Mouse (Mus musculus): ENCODE data around the gene Cdk19.

Gene Cdk19

GRCm38 (mm10) chr10:40444586-40444985 is 105.2 kb downstream of the Cdk19 start:
- no peak for DNase-seq

GRCm38 (mm10) chr10:40446088-40446604 is 106.8 kb downstream of the Cdk19 start:
- DNase-seq, result no peak

GRCm38 (mm10) chr10:40446630-40447029 is 107.3 kb downstream of the Cdk19 start:
- no peak for DNase-seq

GRCm38 (mm10) chr10:40447295-40447694 is 107.9 kb downstream of the Cdk19 start:
- no peak for DNase-seq

- DNase-seq, result no peak
Measured at GRCm38 (mm10) chr10:40447921-40448320, 108.6 kb downstream of the Cdk19 start.

GRCm38 (mm10) chr10:40448444-40448843 is 109.1 kb downstream of the Cdk19 start:
- DNase-seq, result no peak

GRCm38 (mm10) chr10:40449571-40449970 is 110.2 kb downstream of the Cdk19 start:
- no peak for DNase-seq

- no peak for DNase-seq
Measured at GRCm38 (mm10) chr10:40450171-40450570, 110.8 kb downstream of the Cdk19 start.

GRCm38 (mm10) chr10:40457116-40457515 is 117.8 kb downstream of the Cdk19 start:
- no peak for DNase-seq

GRCm38 (mm10) chr10:40459141-40459540 is 119.8 kb downstream of the Cdk19 start:
- DNase-seq, result no peak

- no peak for DNase-seq
Measured at GRCm38 (mm10) chr10:40461362-40461761, 122.0 kb downstream of the Cdk19 start.

- no peak for DNase-seq
Measured at GRCm38 (mm10) chr10:40462257-40462656, 122.9 kb downstream of the Cdk19 start.

- DNase-seq, result no peak
Measured at GRCm38 (mm10) chr10:40467174-40467911, 128.0 kb downstream of the Cdk19 start.

- no peak for DNase-seq
Measured at GRCm38 (mm10) chr10:40467912-40468254, 128.5 kb downstream of the Cdk19 start.

GRCm38 (mm10) chr10:40469145-40469544 is 129.8 kb downstream of the Cdk19 start:
- DNase-seq, result no peak

GRCm38 (mm10) chr10:40476535-40477285 is 137.3 kb downstream of the Cdk19 start:
- DNase-seq, result no peak

- DNase-seq, result no peak
Measured at GRCm38 (mm10) chr10:40477426-40478075, 138.2 kb downstream of the Cdk19 start.

GRCm38 (mm10) chr10:40478626-40479025 is 139.3 kb downstream of the Cdk19 start:
- DNase-seq, result no peak

- no peak for DNase-seq
Measured at GRCm38 (mm10) chr10:40479216-40479615, 139.9 kb downstream of the Cdk19 start.

- no peak for DNase-seq
Measured at GRCm38 (mm10) chr10:40479621-40480193, 140.3 kb downstream of the Cdk19 start.

- DNase-seq, result no peak
Measured at GRCm38 (mm10) chr10:40481534-40481933, 142.2 kb downstream of the Cdk19 start.

GRCm38 (mm10) chr10:40482285-40482684 is 142.9 kb downstream of the Cdk19 start:
- no peak for DNase-seq

GRCm38 (mm10) chr10:40489086-40489796 is 149.9 kb downstream of the Cdk19 start:
- DNase-seq, result no peak

Data from kidney, postnatal 10 days (tissue).